Mouse (Mus musculus): Measurements from ENCODE around the gene Gm9. TPM values are rescaled to one million over a fixed set of nuclear protein-coding genes. Genes with fewer than 3 reads are reported as not detected.
A peak's percentile ranks its signal among the peaks of the same experiment; 100 is the strongest.
"Not testable (repeated sequence)": the region's sequence is repeated elsewhere in the genome, so short reads cannot be mapped to it uniquely, and the experiment has no call there.

The Gm9 gene
- total RNA-seq (2015; ENCODE audit: low replicate concordance), result not detected in 2 replicates
- 0.70 TPM in 1 of 2 replicates, not detected in the other for total RNA-seq (2017; ENCODE audit: low replicate concordance)

DNA sequence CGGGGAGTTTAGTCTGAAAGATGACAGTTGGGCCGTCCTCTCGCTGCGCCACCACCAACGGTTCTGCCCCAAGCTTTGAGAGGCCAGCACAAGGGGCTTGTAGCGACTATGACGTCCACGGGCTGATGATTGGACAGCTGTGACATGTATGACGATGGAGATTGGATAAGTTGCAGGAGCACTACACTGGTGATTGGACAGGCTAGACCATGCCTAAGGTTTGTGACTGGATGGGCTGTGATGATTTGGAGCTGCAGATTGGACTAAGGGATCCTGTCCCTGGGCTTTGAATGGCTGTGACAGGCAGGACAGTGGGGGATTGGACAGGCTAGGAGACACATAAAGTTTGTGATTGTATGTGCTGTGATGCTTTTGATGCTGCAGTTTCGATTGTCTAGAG, at the start of gene Gm9:
Gm9 (minus strand) TSS at position 101 of the 400 bp plus-strand sequence.
- ATAC-seq (replicated peaks; ENCODE audit: low FRiP score, poor library complexity, severe bottlenecking), result no peak

DNA sequence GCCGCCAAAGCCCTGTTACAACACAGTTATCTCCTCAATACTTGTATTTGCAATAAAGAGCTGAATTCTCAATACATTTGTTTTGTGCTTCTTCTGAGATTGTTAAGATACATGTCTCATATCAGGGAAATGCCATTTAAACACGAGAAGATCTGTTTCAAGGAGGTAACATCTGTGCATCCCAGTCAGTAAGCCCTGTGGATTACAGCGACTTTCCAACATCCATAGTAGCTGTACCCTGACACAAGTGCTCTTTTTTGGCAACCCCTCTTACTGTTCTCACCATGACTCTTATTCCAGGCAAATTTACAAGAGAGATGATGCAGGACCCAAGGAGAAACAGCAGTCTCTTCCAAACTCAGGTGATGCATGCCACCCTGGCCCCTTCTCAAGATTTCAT, 38.8 kb upstream of the Gm9 start, which contains the start of gene Rhox3a:
Rhox3a (plus strand) TSS at position 301 of the 400 bp plus-strand sequence.
- ATAC-seq (replicated peaks; ENCODE audit: low FRiP score, poor library complexity, severe bottlenecking), result not testable (repeated sequence)

DNA sequence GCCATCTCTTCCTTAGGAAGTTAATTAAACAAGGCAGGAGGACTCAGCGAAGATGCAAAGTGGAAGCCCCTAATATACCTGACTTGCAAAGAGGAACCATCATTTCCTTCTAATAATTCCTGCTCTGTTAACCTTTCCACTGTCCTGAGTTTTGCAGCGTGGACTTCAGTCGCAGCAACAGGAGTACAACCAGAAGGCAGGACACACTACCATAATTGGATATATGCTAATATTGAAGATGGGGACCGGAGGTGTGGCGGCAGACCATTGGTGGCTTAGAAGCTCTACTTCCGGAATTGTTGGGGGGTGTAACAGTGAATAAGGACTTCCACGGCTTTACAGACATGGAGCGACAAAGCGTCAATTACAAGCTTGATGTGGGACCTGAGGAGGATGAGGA, 33.8 kb upstream of the Gm9 start, which contains the start of gene Rhox2a:
Rhox2a (plus strand) TSS at position 301 of the 400 bp plus-strand sequence.
- not testable (repeated sequence) for ATAC-seq (replicated peaks; ENCODE audit: low FRiP score, poor library complexity, severe bottlenecking)

DNA sequence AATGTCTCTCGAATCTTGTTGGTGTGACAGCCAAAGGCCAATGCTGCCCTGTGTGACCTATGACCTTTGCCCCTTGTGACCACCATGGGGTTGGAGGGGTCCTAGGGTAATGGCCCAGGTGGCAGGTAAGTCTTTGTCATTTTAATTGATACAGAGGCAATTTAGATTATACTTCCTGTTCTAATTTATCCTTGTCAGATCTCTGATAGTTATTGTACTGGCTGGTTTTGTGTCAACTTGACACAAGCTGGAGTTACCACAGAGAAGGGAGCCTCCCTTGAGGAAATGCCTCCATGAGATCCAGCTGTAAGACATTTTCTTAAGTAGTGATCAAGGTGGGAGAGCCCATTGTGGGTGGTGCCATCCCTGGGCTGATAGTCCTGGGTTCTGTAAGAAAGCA, 11.3 kb upstream of the Gm9 start, which contains the start of gene Rhox1:
Rhox1 (minus strand) TSS at position 101 of the 400 bp plus-strand sequence.
- ATAC-seq (replicated peaks; ENCODE audit: low FRiP score, poor library complexity, severe bottlenecking), result not testable (repeated sequence)

DNA sequence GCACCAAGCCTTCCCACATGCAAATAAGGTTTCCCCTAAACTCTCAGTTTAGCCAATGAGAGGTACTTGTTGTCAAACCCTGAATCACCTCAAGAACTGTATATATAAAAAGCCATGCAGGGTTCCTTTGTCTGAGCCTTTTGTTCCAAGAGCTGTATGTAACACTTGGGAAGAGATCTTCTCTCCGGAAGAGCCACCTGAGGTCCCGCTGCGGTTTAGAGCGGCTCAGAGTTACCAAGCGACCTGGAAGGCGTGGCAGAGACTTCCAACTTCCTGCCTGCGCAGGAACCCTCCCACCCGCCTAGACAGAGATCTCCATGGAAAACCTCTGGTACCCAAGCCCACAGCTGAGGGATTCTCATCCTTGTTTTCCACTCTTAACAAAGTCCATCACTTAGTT, 12.2 kb downstream of the Gm9 start:
- no peak for ATAC-seq (replicated peaks; ENCODE audit: low FRiP score, poor library complexity, severe bottlenecking)

DNA sequence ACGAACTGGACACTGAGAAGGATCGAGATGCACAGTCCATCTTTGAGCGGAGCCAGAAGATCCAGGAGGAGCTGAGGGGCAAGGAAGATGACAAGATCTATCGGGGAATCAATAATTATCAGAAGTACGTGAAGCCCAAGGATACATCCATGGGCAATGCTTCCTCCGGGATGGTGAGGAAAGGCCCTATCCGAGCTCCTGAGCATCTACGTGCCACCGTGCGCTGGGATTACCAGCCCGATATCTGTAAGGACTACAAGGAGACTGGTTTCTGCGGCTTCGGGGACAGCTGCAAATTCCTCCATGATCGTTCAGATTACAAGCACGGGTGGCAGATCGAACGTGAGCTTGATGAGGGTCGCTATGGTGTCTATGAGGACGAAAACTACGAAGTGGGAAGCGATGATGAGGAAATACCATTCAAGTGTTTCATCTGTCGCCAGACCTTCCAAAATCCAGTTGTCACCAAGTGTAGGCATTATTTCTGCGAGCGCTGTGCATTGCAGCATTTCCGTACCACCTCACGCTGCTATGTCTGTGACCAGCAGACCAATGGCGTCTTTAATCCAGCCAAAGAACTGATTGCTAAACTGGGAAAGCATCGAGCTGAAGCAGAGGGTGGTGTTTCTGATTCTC, 19.0 kb downstream of the Gm9 start:
- no peak for ATAC-seq (replicated peaks; ENCODE audit: low FRiP score, poor library complexity, severe bottlenecking)

DNA sequence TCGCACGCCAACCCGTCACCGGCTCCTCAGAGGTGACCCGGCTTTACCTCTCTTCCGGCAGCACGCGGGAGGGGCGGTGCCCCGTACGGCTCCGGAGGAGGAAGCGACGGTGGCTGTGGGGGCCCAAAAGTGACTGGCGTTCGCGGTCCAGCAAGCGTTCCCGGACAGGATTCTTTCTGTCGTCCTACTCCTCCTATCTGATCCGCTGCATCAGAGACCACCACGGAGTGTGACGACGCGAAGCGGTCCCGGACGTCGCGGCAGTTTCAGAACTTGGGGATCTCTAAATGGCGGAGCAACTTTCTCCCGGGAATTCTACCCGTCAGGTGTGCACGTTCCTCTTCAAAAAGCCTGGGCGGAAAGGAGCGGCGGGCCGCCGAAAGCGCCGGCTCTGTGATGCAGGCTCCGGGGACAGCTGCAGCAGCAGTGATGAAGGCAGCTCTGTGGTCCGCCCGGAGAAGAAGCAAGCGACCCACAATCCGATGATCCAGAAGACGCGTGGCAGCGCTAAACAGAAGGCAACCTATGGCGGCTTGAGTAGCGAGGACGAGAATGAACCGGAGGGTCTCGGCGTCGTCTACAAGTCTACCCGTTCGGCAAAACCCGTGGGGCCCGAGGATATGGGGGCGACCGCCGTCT, 19.6 kb downstream of the Gm9 start, which contains the start of the genes Ndufa1 and Rnf113a1:
Ndufa1 (minus strand) TSS at position 59 of the 639 bp plus-strand sequence.
Rnf113a1 (plus strand) TSS at position 141 of the 639 bp plus-strand sequence.
- peak; percentile 97 for ATAC-seq (replicated peaks; ENCODE audit: low FRiP score, poor library complexity, severe bottlenecking)

DNA sequence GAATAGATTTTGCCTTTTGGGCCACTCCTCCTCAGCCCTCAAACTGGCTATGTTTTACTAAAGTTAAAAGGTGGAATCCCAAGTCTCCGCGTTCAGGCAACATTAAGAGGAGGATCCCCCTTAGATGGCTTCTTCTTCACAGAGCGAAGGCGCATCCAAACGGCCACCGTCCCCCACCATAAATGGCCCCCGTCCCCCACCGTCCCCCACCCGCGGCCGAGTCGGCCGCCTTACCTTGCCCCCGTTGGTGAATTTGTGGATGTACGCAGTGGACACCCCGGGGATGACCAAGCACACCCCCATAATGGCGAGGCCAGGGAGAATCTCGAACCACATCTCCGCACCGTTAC, 20.1 kb downstream of the Gm9 start:
- ATAC-seq (replicated peaks; ENCODE audit: low FRiP score, poor library complexity, severe bottlenecking), result no peak

DNA sequence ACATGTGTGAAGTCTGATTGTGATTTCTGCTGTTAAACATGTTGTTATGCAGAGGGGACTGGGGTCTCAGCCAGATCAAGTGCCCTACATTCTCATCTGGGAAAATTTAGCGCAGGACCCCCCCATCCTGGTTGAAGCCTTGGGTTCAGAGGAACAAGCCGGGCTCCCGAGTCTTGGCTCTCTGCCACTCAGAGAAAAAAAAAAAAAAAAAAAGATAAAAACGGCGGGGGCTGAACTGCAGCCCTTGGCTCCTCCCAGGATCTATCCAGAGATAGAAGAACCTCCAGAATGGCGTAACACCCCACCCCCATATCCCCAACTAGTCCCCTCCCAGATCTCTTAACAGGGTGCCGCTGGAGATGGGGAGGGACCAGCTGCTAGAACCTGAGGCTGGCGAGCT, 26.4 kb downstream of the Gm9 start:
- ATAC-seq (replicated peaks; ENCODE audit: low FRiP score, poor library complexity, severe bottlenecking), result not testable (repeated sequence)

DNA sequence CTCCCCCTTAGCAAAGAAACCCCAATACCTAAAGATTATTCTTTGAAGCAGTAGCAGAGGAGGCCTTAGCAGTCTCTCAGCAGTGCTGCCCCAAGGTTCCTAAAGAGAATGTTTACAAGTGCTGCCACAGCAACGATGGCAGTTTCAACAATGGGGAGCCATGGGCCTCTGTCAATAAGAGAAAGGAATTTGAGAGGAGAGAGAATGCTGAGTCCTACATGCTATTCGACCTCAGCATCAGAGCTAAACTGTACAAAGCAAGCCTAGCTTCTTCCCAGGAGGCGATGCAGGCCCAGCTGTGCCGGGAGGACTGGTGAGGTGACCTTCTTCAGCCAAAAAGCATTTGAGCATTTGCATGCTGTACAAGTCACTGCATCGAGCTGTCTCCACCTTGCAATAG, 42.1 kb downstream of the Gm9 start, which contains the start of gene Akap14:
Akap14 (minus strand) TSS at position 101 of the 400 bp plus-strand sequence.
- ATAC-seq (replicated peaks; ENCODE audit: low FRiP score, poor library complexity, severe bottlenecking), result no peak

DNA sequence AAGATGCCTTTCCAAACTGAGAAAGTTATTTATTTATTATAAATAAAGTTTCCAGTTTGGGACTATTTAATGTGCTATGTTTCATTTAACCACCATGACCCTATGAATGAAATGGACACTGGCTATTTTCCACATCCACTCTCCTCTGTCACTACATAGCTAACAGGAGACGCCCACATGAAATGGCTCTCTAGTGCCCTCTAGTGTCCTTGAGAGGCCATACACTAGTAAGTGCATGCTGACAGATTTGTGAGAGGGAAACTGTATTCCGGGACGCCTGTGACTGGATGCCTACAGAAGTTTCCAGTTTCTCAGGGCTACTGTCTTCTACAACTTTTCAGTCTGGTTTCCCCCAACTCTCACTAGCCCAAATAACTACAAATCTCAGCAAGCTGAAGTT, 43.8 kb downstream of the Gm9 start:
- peak; percentile 80 for ATAC-seq (replicated peaks; ENCODE audit: low FRiP score, poor library complexity, severe bottlenecking)

DNA sequence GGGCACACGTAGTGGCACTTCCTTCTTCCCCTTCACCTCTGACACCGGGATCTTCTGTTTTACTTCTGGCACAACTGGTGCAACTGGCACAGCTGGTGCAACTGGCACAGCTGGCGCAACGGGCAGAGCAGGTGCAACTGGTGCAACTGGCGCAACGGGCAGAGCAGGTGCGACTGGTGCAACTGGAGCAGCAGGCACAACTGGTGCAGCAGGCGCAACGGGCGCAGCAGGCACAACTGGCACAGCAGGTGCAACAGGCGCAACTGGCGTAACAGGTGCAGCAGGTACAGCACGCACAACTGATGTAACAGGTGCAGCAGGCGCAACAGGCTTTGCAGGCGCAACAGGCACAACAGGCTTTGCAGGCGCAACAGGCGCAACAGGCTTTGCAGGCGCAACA, 47.7 kb downstream of the Gm9 start:
- ATAC-seq (replicated peaks; ENCODE audit: low FRiP score, poor library complexity, severe bottlenecking), result no peak

DNA sequence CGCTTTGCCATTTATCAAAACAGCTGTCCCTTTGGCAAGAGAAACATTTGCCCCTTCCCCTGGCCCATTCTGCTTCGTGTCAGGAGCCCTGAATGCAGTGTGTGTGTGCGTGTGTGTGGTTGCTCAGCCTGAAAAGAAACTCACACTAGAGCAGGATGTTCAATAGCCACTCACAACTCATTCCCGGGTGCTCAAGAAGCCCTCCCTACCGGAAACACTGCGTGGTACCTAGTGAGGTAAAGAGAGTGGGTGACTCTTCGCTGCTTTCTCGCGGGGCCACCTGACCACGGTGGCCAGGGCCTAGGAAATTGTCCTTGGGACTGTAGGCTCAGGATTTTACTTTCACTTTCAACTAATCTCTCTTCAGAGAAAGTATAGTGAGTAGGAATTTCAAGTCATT, 49.7 kb downstream of the Gm9 start:
- no peak for ATAC-seq (replicated peaks; ENCODE audit: low FRiP score, poor library complexity, severe bottlenecking)

Other genes with a start within 250 kb of the Gm9 start
- gene Sept6, start 219.2 kb downstream of the Gm9 start, total RNA-seq (2015; ENCODE audit: low replicate concordance), result 8.6 and 12.5 TPM in 2 replicates
- 4.5 and 7.1 TPM in 2 replicates for gene Sept6, start 219.2 kb downstream of the Gm9 start, total RNA-seq (2017; ENCODE audit: low replicate concordance)
- not detected in 2 replicates for gene Sowahd, start 162.2 kb downstream of the Gm9 start, total RNA-seq (2015; ENCODE audit: low replicate concordance)
- not detected in 2 replicates for gene Sowahd, start 162.2 kb downstream of the Gm9 start, total RNA-seq (2017; ENCODE audit: low replicate concordance)
- 374 and 391 TPM in 2 replicates for gene Rpl39, start 125.6 kb downstream of the Gm9 start, total RNA-seq (2015; ENCODE audit: low replicate concordance)
- gene Rpl39, start 125.6 kb downstream of the Gm9 start, total RNA-seq (2017; ENCODE audit: low replicate concordance), result 399 and 493 TPM in 2 replicates
- 12.7 and 21.7 TPM in 2 replicates for gene Upf3b, start 100.7 kb downstream of the Gm9 start, total RNA-seq (2015; ENCODE audit: low replicate concordance)
- 30.8 and 32.2 TPM in 2 replicates for gene Upf3b, start 100.7 kb downstream of the Gm9 start, total RNA-seq (2017; ENCODE audit: low replicate concordance)
- gene Nkap, start 84.2 kb downstream of the Gm9 start, total RNA-seq (2015; ENCODE audit: low replicate concordance), result 6.5 and 8.3 TPM in 2 replicates
- gene Nkap, start 84.2 kb downstream of the Gm9 start, total RNA-seq (2017; ENCODE audit: low replicate concordance), result 23.4 and 38.3 TPM in 2 replicates
- gene Akap14, start 42.2 kb downstream of the Gm9 start, total RNA-seq (2015; ENCODE audit: low replicate concordance), result not detected in 2 replicates
- gene Akap14, start 42.2 kb downstream of the Gm9 start, total RNA-seq (2017; ENCODE audit: low replicate concordance), result not detected in 2 replicates
- gene Ndufa1, start 19.9 kb downstream of the Gm9 start, total RNA-seq (2015; ENCODE audit: low replicate concordance), result 46.7 and 47.0 TPM in 2 replicates
- 26.6 and 36.0 TPM in 2 replicates for gene Ndufa1, start 19.9 kb downstream of the Gm9 start, total RNA-seq (2017; ENCODE audit: low replicate concordance)
- 1.3 TPM in 1 of 2 replicates, not detected in the other for gene Rnf113a1, start 19.8 kb downstream of the Gm9 start, total RNA-seq (2015; ENCODE audit: low replicate concordance)
- gene Rnf113a1, start 19.8 kb downstream of the Gm9 start, total RNA-seq (2017; ENCODE audit: low replicate concordance), result 0.56 and 1.0 TPM in 2 replicates
- gene Rhox1, start 11.2 kb upstream of the Gm9 start, total RNA-seq (2015; ENCODE audit: low replicate concordance), result not detected in 2 replicates
- not detected in 2 replicates for gene Rhox1, start 11.2 kb upstream of the Gm9 start, total RNA-seq (2017; ENCODE audit: low replicate concordance)
- not detected in 2 replicates for gene Rhox2a, start 33.9 kb upstream of the Gm9 start, total RNA-seq (2015; ENCODE audit: low replicate concordance)
- not detected in 2 replicates for gene Rhox2a, start 33.9 kb upstream of the Gm9 start, total RNA-seq (2017; ENCODE audit: low replicate concordance)
- not detected in 2 replicates for gene Rhox3a, start 38.9 kb upstream of the Gm9 start, total RNA-seq (2015; ENCODE audit: low replicate concordance)
- gene Rhox3a, start 38.9 kb upstream of the Gm9 start, total RNA-seq (2017; ENCODE audit: low replicate concordance), result not detected in 2 replicates
- not detected in 2 replicates for gene Rhox4a, start 54.3 kb upstream of the Gm9 start, total RNA-seq (2015; ENCODE audit: low replicate concordance)
- gene Rhox4a, start 54.3 kb upstream of the Gm9 start, total RNA-seq (2017; ENCODE audit: low replicate concordance), result not detected in 2 replicates
- gene Rhox3a2, start 169.0 kb upstream of the Gm9 start, total RNA-seq (2015; ENCODE audit: low replicate concordance), result not detected in 2 replicates
- gene Rhox3a2, start 169.0 kb upstream of the Gm9 start, total RNA-seq (2017; ENCODE audit: low replicate concordance), result not detected in 2 replicates
- not detected in 2 replicates for gene Rhox4a2, start 179.8 kb upstream of the Gm9 start, total RNA-seq (2015; ENCODE audit: low replicate concordance)
- gene Rhox4a2, start 179.8 kb upstream of the Gm9 start, total RNA-seq (2017; ENCODE audit: low replicate concordance), result not detected in 2 replicates
- gene Rhox2b, start 201.0 kb upstream of the Gm9 start, total RNA-seq (2015; ENCODE audit: low replicate concordance), result not detected in 2 replicates
- gene Rhox2b, start 201.0 kb upstream of the Gm9 start, total RNA-seq (2017; ENCODE audit: low replicate concordance), result not detected in 2 replicates
- not detected in 2 replicates for gene Rhox4b, start 221.5 kb upstream of the Gm9 start, total RNA-seq (2015; ENCODE audit: low replicate concordance)
- not detected in 2 replicates for gene Rhox4b, start 221.5 kb upstream of the Gm9 start, total RNA-seq (2017; ENCODE audit: low replicate concordance)
- not detected in 2 replicates for gene Rhox2c, start 242.6 kb upstream of the Gm9 start, total RNA-seq (2015; ENCODE audit: low replicate concordance)
- gene Rhox2c, start 242.6 kb upstream of the Gm9 start, total RNA-seq (2017; ENCODE audit: low replicate concordance), result not detected in 2 replicates
- not detected in 2 replicates for gene Rhox3c, start 247.5 kb upstream of the Gm9 start, total RNA-seq (2015; ENCODE audit: low replicate concordance)
- not detected in 2 replicates for gene Rhox3c, start 247.5 kb upstream of the Gm9 start, total RNA-seq (2017; ENCODE audit: low replicate concordance)